Mouse (Mus musculus) embryonic fibroblast, embryonic 13.5 days (primary cell): ENCODE results near the gene Psma4.

Experiments used
- CTCF ChIP-seq: IDR thresholded peaks from 2 replicates; pipeline ENCODE4 v1.5.1; 2011; ENCODE audit warnings: mild to moderate bottlenecking, control low read depth, low read length, moderate library complexity, borderline replicate concordance; ENCODE audit not compliant: insufficient read depth
- POLR2A ChIP-seq: IDR thresholded peaks from 2 replicates; pipeline ENCODE4 v1.6.1; 2011; ENCODE audit warnings: low read depth, mild to moderate bottlenecking, control low read depth, low read length, moderate library complexity

DNA sequence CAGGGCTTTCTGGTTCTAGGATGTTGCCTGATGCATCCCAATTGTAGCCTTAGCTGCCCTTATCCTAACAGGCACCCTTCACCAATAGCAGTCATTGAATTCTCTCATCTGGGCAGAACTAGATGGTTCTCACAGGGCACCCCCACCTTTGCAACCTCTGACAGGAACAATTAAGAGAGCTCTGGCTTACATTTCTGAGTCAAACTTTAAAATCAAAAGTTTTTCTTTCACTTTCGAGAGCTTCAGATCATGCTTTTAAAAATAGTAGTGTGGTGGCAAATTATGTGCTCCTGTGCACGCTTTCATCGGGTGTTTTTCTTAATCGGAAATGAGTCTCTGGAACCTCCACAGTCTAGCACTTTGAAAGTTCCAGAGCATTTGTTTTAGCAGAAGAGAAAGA lies 10.5 kb downstream of the Psma4 start:
- TF ChIP-seq CTCF (no peak), POLR2A (no peak)
